Mouse (Mus musculus): Measurements from ENCODE around the gene Sik1.

- TF ChIP-seq CTCF (IDR thresholded peaks at IDR 0.05; ENCODE audit: borderline replicate concordance, control insufficient read depth, extremely low read depth, insufficient read depth, low read length, poor library complexity) (no peak), POLR2A (IDR thresholded peaks at IDR 0.05; ENCODE audit: control insufficient read depth, extremely low read depth, insufficient read depth, low read length, poor library complexity) (no peak)
Observed at GRCm38 (mm10) chr17:31840423-31841003, 15.1 kb downstream of the Sik1 start.

All from thymus, adult 2 months (tissue).